Mouse (Mus musculus): ENCODE measurements at regions not wholly inside any gene's neighbourhood (a gene's known extent, or its start where the extent isn't known, plus 50 kb on each side); places are given as distances from the start of the nearest gene placed in this dataset.

- no peak for DNase-seq (ENCODE audit: low read depth)
Measured at GRCm38 (mm10) chr5:54543556-54544061, 545.3 kb downstream of the Stim2 start.

- DNase-seq (ENCODE audit: low read depth) = peak; percentile 58
Measured at GRCm38 (mm10) chr5:54578519-54578918, 580.2 kb downstream of the Stim2 start.

- no peak for DNase-seq (ENCODE audit: low read depth)
Measured at GRCm38 (mm10) chr5:54579458-54579857, 581.2 kb downstream of the Stim2 start.

GRCm38 (mm10) chr5:54582175-54582574 lies 583.9 kb downstream of the Stim2 start:
- no peak for DNase-seq (ENCODE audit: low read depth)

- peak; percentile 13 for DNase-seq (ENCODE audit: low read depth)
Measured at GRCm38 (mm10) chr5:54588332-54589020, 590.2 kb downstream of the Stim2 start.

GRCm38 (mm10) chr5:54610957-54611356 lies 612.7 kb downstream of the Stim2 start:
- DNase-seq (ENCODE audit: low read depth) = no peak

GRCm38 (mm10) chr5:54622733-54623132 lies 624.4 kb downstream of the Stim2 start:
- DNase-seq (ENCODE audit: low read depth) = no peak

- DNase-seq (ENCODE audit: low read depth) = no peak
Measured at GRCm38 (mm10) chr5:54632281-54632680, 634.0 kb downstream of the Stim2 start.

Measured in 416B (cell line).